Mouse (Mus musculus): ENCODE results near the gene Wipf3.

GRCm38 (mm10) chr6:54432806-54433545, 3.6 kb downstream of the Wipf3 start:
- TF ChIP-seq POLR2A (IDR thresholded peaks at IDR 0.05; ENCODE audit: borderline replicate concordance, extremely low read depth, low read depth, low read length) (no peak), CTCF (IDR thresholded peaks at IDR 0.05; ENCODE audit: insufficient read depth, low read length) (no peak)

Data from lung, adult 2 months (tissue).